Mouse (Mus musculus) CH12.LX (cell line): Measurements from ENCODE around the gene 2810459M11Rik.

Experiments
- CHD2 ChIP-seq: IDR thresholded peaks from 2 replicates; pipeline ENCODE4 v1.6.1; 2011; ENCODE audit warnings: low read length, improper control_type of control experiment
- CTCF ChIP-seq, 2 experiments: IDR thresholded peaks in 1 of 2; conservative IDR thresholded peaks in 1 of 2; 2 replicates each; pipeline ENCODE4 v1.5.1; 2011 to 2012; ENCODE audit warnings: low read depth in 2 of 2, low read length in 2 of 2, improper control_type of control experiment in 1 of 2, inconsistent platforms in 1 of 2, mild to moderate bottlenecking in 1 of 2, moderate library complexity in 1 of 2
- E2F4 ChIP-seq: IDR thresholded peaks from 2 replicates; pipeline ENCODE4 v1.6.1; 2011; ENCODE audit warnings: low read depth, low read length, improper control_type of control experiment; ENCODE audit not compliant: insufficient replicate concordance
- POLR2A ChIP-seq: IDR thresholded peaks from 2 replicates; pipeline ENCODE4 v1.6.1; 2011; ENCODE audit warnings: low read depth, mild to moderate bottlenecking, improper control_type of control experiment, low read length
- ZMIZ1 ChIP-seq: IDR thresholded peaks from 2 replicates; pipeline ENCODE4 v1.6.1; 2012; ENCODE audit warnings: low read depth, mild to moderate bottlenecking, inconsistent platforms, low read length, improper control_type of control experiment

DNA sequence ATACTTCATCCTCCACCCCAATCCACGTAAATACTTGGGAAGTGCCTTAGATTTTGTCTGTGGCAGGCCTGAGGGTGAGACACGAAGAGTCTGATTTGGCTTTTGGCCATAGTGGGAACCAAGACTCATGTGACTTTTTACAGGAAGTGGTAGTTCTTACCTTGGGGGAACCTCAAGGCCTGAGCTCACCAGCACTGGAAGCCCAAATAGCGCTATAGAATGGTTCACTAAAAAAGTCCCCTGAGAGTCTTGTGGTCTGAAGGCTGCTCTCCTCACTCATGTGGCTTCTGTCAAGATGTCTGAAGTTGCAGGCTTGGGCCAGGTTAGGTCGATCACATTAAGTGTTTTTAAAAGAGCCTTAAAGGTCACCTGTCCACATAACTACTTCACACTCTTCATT, 47.7 kb upstream of the 2810459M11Rik start:
- TF ChIP-seq E2F4 = no peak
- no peak for TF ChIP-seq ZMIZ1
- TF ChIP-seq CHD2 = no peak
- no peak for TF ChIP-seq POLR2A
- no peak for TF ChIP-seq CTCF (conservative IDR thresholded peaks at IDR 0.05 in 1 of 2, IDR thresholded peaks at IDR 0.05 in 1 of 2; ENCODE audit: low read depth in 2 of 2, low read length in 2 of 2)
